Mouse (Mus musculus) liver, embryonic 11.5 days (tissue): ENCODE data around the gene Rasl2-9. TPM values are rescaled to one million over a fixed set of nuclear protein-coding genes. Genes with fewer than 3 reads are reported as not detected.

Experiments used
- ATAC-seq: fragments of 200-750 bp; cut with Nextera tagmentation; replicated peaks from 2 replicates; pipeline ENCODE4 v1.8.0; 2017; ENCODE audit warnings: moderate number of reproducible peaks, mild to moderate bottlenecking, moderate TSS enrichment, moderate library complexity; ENCODE audit not compliant: low FRiP score
- DNase-seq: peaks from one replicate; pipeline ENCODE4 v3.0.0-alpha.2; 2017; ENCODE audit warnings: low spot score
- H3K27ac ChIP-seq: fragments of 300-500 bp; sonication (generic); 2 replicates; pipeline ENCODE4 v1.5.1; 2014; ENCODE audit warnings: mild to moderate bottlenecking, low read depth, low read length, control low read depth
- H3K27me3 ChIP-seq: fragments of 300-500 bp; sonication (generic); replicated peaks from 2 replicates; pipeline ENCODE4 v1.6.1; 2014; ENCODE audit warnings: low read length, mixed read lengths; ENCODE audit not compliant: control insufficient read depth, insufficient read depth
- H3K36me3 ChIP-seq: fragments of 300-500 bp; sonication (generic); 2 replicates; pipeline ENCODE4 v1.6.1; 2014; ENCODE audit warnings: mild to moderate bottlenecking, low read length, moderate library complexity, mixed read lengths; ENCODE audit not compliant: control insufficient read depth, insufficient read depth
- H3K4me1 ChIP-seq: fragments of 300-500 bp; sonication (generic); replicated peaks from 2 replicates; pipeline ENCODE4 v1.6.1; 2014; ENCODE audit warnings: low read length, mixed read lengths; ENCODE audit not compliant: control insufficient read depth, insufficient read depth
- H3K4me2 ChIP-seq: fragments of 300-500 bp; sonication (generic); 2 replicates; pipeline ENCODE4 v1.6.1; 2014; ENCODE audit warnings: mild to moderate bottlenecking, control low read depth, moderate library complexity
- H3K4me3 ChIP-seq: fragments of 300-500 bp; sonication (generic); 2 replicates; pipeline ENCODE4 v1.5.1; 2014; ENCODE audit warnings: low read depth, low read length, control low read depth
- H3K9ac ChIP-seq: fragments of 300-500 bp; sonication (generic); 2 replicates; pipeline ENCODE4 v1.6.1; 2014; ENCODE audit warnings: low read depth, low read length, control low read depth
- H3K9me3 ChIP-seq: fragments of 300-500 bp; sonication (generic); 2 replicates; pipeline ENCODE4 v1.6.1; 2016; ENCODE audit warnings: low read length, inconsistent platforms, mixed read lengths; ENCODE audit not compliant: control insufficient read depth
- WGBS: fragments of 180-500 bp; shearing (Covaris S2); extraction: QIAGEN DNeasy Blood & Tissue Kit; methylation state at CpG from one replicate; pipeline ENCODE4 v1.1.7; 2014; 5-methylcytosine and 5-hydroxymethylcytosine counted together
- microRNA-seq: library from miRNA; unstranded; fragments of <30 nt; microRNA quantifications from one replicate; pipeline ENCODE4, GENCODE M21; 2017; ENCODE audit warnings: borderline number of aligned reads
- polyA plus RNA-seq: library from polyadenylated mRNA; unstranded; fragments of >200 nt; fragmentation: Nextera tagmentation; extraction: Ambion mirVana; gene quantifications from 2 replicates; pipeline ENCODE4 v1.2.1, GENCODE M21; 2014

Gene Rasl2-9
- polyA plus RNA-seq, 1 experiment from 2014 or later, result 0.26 TPM

DNA sequence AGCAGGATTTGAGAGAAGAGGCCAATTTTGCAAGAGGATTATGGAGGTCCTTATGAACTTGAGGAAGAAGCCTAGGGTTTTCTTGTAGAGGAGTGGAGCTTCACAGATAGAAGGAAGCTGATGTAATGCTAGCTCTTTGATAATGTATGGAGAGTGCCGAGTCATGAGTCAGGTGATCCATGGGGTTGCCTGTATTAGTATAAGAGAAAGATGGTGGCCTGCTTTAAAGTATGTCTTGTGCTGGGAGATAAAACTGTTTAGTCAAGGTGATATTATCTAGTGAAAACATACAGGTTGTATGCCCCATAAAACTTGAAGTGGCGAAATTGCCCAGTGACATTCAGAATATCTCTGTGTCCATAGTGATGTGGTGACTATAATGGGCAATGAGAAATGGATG lies 48.8 kb downstream of the Rasl2-9 start:
- H3K4me2 ChIP-seq, result no peak overlapping the region; the same call in 1 of the 2 replicates
- peaks cover 32% of the 10 kb centered on the region for H3K4me1 ChIP-seq
- H3K9me3 ChIP-seq, result no peaks in the 10 kb centered on the region
- H3K27me3 ChIP-seq, result no peaks in the 10 kb centered on the region
- no peak for DNase-seq
- 71% methylated on average over 2 of the region's 2 CpGs for WGBS
- H3K27ac ChIP-seq, result peak overlapping the region; percentile 70
- peak; percentile 21; the same call in 1 of the 2 replicates for ATAC-seq
- no peak overlapping the region for H3K4me3 ChIP-seq
- H3K9ac ChIP-seq, result no peak overlapping the region
- H3K36me3 ChIP-seq, result peaks cover 56% of the 10 kb centered on the region

DNA sequence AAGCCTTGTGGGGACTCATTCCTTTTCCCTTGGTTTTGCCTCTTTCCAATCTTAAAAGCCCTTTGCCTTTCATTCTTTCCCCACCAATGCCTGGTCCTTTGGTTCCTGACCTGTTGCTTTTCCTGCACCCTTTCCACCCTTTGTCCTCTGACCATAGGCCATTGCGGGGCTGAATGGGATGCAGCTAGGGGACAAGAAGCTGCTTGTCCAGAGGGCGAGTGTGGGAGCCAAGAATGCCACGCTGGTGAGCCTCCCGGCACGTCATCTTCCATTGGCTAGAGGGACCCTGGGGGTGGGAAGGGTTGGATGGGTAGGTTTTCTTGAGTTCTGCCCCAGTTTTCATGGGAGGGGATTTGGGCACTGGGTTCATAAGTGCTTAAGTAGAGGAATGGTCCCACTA lies 50.8 kb downstream of the Rasl2-9 start:
- DNase-seq, result no peak
- Histone ChIP-seq H3K27ac (no peak overlapping the region), H3K4me2 (no peak overlapping the region), H3K9ac (no peak overlapping the region), H3K9me3 (no peaks in the 10 kb centered on the region), H3K27me3 (no peaks in the 10 kb centered on the region), H3K36me3 (peaks cover 76% of the 10 kb centered on the region), H3K4me3 (no peak overlapping the region), H3K4me1 (peaks cover 33% of the 10 kb centered on the region)
- 95% methylated on average over 5 of the region's 5 CpGs for WGBS
- no peak for ATAC-seq

Small RNA genes lying within 50 kb of the gene (microRNA-seq; reads per million reads assigned to microRNA genes)
- not detected for gene Gm26217

Other genes starting within 250 kb of the Rasl2-9 start
- 1.3 and 1.4 TPM in 2 replicates for gene Isoc2a, start 248.8 kb downstream of the Rasl2-9 start, polyA plus RNA-seq
- 0.22 TPM in 1 of 2 replicates, not detected in the other for gene Gm36210, start 219.4 kb downstream of the Rasl2-9 start, polyA plus RNA-seq
- 3.3 and 3.5 TPM in 2 replicates for gene Zfp628, start 210.7 kb downstream of the Rasl2-9 start, polyA plus RNA-seq
- gene Nat14, start 203.9 kb downstream of the Rasl2-9 start, polyA plus RNA-seq, result 1.4 and 1.5 TPM in 2 replicates
- 0.70 and 0.82 TPM in 2 replicates for gene Ssc5d, start 200.2 kb downstream of the Rasl2-9 start, polyA plus RNA-seq
- 0.22 TPM in 1 of 2 replicates, not detected in the other for gene Sbk2, start 161.5 kb downstream of the Rasl2-9 start, polyA plus RNA-seq
- gene Sbk3, start 154.8 kb downstream of the Rasl2-9 start, polyA plus RNA-seq, result not detected in 2 replicates
- 13.7 and 16.8 TPM in 2 replicates for gene Zfp579, start 129.8 kb downstream of the Rasl2-9 start, polyA plus RNA-seq
- gene Zfp524, start 111.5 kb downstream of the Rasl2-9 start, polyA plus RNA-seq, result 13.9 and 14.0 TPM in 2 replicates
- gene Fiz1, start 111.3 kb downstream of the Rasl2-9 start, polyA plus RNA-seq, result 37.1 and 40.8 TPM in 2 replicates
- gene Gm44973, start 110.5 kb downstream of the Rasl2-9 start, polyA plus RNA-seq, result 1.8 and 3.3 TPM in 2 replicates
- 3.5 and 4.5 TPM in 2 replicates for gene Zfp865, start 105.6 kb downstream of the Rasl2-9 start, polyA plus RNA-seq
- gene Ccdc106, start 105.4 kb downstream of the Rasl2-9 start, polyA plus RNA-seq, result 4.1 and 5.2 TPM in 2 replicates
- 0.22 TPM in 1 of 2 replicates, not detected in the other for gene 4632433K11Rik, start 91.8 kb downstream of the Rasl2-9 start, polyA plus RNA-seq
- 2.4 and 2.6 TPM in 2 replicates for gene Zfp784, start 87.5 kb downstream of the Rasl2-9 start, polyA plus RNA-seq
- 11.5 and 14.1 TPM in 2 replicates for gene Zfp580, start 74.4 kb downstream of the Rasl2-9 start, polyA plus RNA-seq
- 169 TPM in 2 replicates for gene U2af2, start 63.8 kb downstream of the Rasl2-9 start, polyA plus RNA-seq
- gene Epn1, start 45.7 kb downstream of the Rasl2-9 start, polyA plus RNA-seq, result 82.9 and 88.9 TPM in 2 replicates
- not detected in 2 replicates for gene Rfpl4, start 9.0 kb downstream of the Rasl2-9 start, polyA plus RNA-seq
- gene Vmn1r55, start 23.7 kb upstream of the Rasl2-9 start, polyA plus RNA-seq, result not detected in 2 replicates
- gene Vmn1r56, start 70.8 kb upstream of the Rasl2-9 start, polyA plus RNA-seq, result not detected in 2 replicates
- not detected in 2 replicates for gene Vmn1r57, start 92.5 kb upstream of the Rasl2-9 start, polyA plus RNA-seq
- gene Gm5065, start 224.6 kb upstream of the Rasl2-9 start, polyA plus RNA-seq, result not detected in 2 replicates
- gene Nlrp2, start 225.1 kb upstream of the Rasl2-9 start, polyA plus RNA-seq, result not detected in 2 replicates